Mouse (Mus musculus) CH12.LX (cell line): ENCODE measurements around the gene Wdr95.

Experiments
- CHD2 ChIP-seq: IDR thresholded peaks from 2 replicates; pipeline ENCODE4 v1.6.1; 2011; ENCODE audit warnings: low read length, improper control_type of control experiment
- CTCF ChIP-seq, 2 experiments: IDR thresholded peaks in 1 of 2; conservative IDR thresholded peaks in 1 of 2; 2 replicates each; pipeline ENCODE4 v1.5.1; 2011 to 2012; ENCODE audit warnings: low read depth in 2 of 2, low read length in 2 of 2, improper control_type of control experiment in 1 of 2, inconsistent platforms in 1 of 2, mild to moderate bottlenecking in 1 of 2, moderate library complexity in 1 of 2
- EP300 ChIP-seq: IDR thresholded peaks from 2 replicates; pipeline ENCODE4 v1.6.1; 2011; ENCODE audit warnings: low read length, improper control_type of control experiment
- HCFC1 ChIP-seq: IDR thresholded peaks from 2 replicates; pipeline ENCODE4 v1.6.1; 2012; ENCODE audit warnings: low read depth, mild to moderate bottlenecking, inconsistent platforms, low read length, improper control_type of control experiment
- MAX ChIP-seq: IDR thresholded peaks from 2 replicates; pipeline ENCODE4 v1.6.1; 2011; ENCODE audit warnings: low read length, improper control_type of control experiment
- MEF2A ChIP-seq: IDR thresholded peaks from 2 replicates; pipeline ENCODE4 v1.6.1; 2014; ENCODE audit warnings: low read depth, mild to moderate bottlenecking, inconsistent platforms, low read length, improper control_type of control experiment, borderline replicate concordance
- NELFE ChIP-seq: IDR thresholded peaks from 2 replicates; pipeline ENCODE4 v1.6.1; 2011; ENCODE audit warnings: low read depth, low read length, improper control_type of control experiment
- POLR2A ChIP-seq: IDR thresholded peaks from 2 replicates; pipeline ENCODE4 v1.6.1; 2011; ENCODE audit warnings: low read depth, mild to moderate bottlenecking, improper control_type of control experiment, low read length
- POLR2AphosphoS2 ChIP-seq: IDR thresholded peaks from 2 replicates; pipeline ENCODE4 v1.6.1; 2011; ENCODE audit warnings: low read depth, low read length, improper control_type of control experiment
- TBP ChIP-seq: conservative IDR thresholded peaks from 2 replicates; pipeline ENCODE4 v1.6.1; 2011; ENCODE audit warnings: low read depth, low read length, improper control_type of control experiment
- TCF12 ChIP-seq: IDR thresholded peaks from 2 replicates; pipeline ENCODE4 v1.6.1; 2014; ENCODE audit warnings: low read depth, mild to moderate bottlenecking, inconsistent platforms, low read length, improper control_type of control experiment
- UBTF ChIP-seq: IDR thresholded peaks from 2 replicates; pipeline ENCODE4 v1.6.1; 2012; ENCODE audit warnings: low read depth, mild to moderate bottlenecking, inconsistent platforms, low read length, improper control_type of control experiment, moderate library complexity
- ZMIZ1 ChIP-seq: IDR thresholded peaks from 2 replicates; pipeline ENCODE4 v1.6.1; 2012; ENCODE audit warnings: low read depth, mild to moderate bottlenecking, inconsistent platforms, low read length, improper control_type of control experiment

GRCm38 (mm10) chr5:149488360-149489021 lies 40.0 kb upstream of the Wdr95 start:
- TF ChIP-seq UBTF: no peak
- no peak for TF ChIP-seq ZMIZ1
- no peak for TF ChIP-seq CTCF (conservative IDR thresholded peaks at IDR 0.05 in 1 of 2, IDR thresholded peaks at IDR 0.05 in 1 of 2; ENCODE audit: low read depth in 2 of 2, low read length in 2 of 2)
- TF ChIP-seq EP300: no peak
- TF ChIP-seq TCF12: no peak
- TF ChIP-seq HCFC1: no peak
- no peak for TF ChIP-seq MAX
- TF ChIP-seq MEF2A: no peak
- no peak for TF ChIP-seq CHD2
- no peak for TF ChIP-seq TBP
- no peak for TF ChIP-seq POLR2AphosphoS2
- TF ChIP-seq POLR2A: no peak
- TF ChIP-seq NELFE: no peak
